Mouse (Mus musculus) heart, postnatal 0 days (tissue): ENCODE data around the gene Rfk. TPM values are rescaled to one million over a fixed set of nuclear protein-coding genes. Genes with fewer than 3 reads are reported as not detected.

Experiments used
- ATAC-seq: fragments of 200-750 bp; cut with Nextera tagmentation; 2 replicates; pipeline ENCODE4 v1.8.0; 2017; ENCODE audit warnings: low read depth, moderate number of reproducible peaks, moderate library complexity; ENCODE audit not compliant: insufficient read depth
- DNase-seq: peaks from one replicate; pipeline ENCODE4 v3.0.0-alpha.2; 2016; ENCODE audit warnings: low spot score
- H3K27ac ChIP-seq: fragments of 300-500 bp; sonication (generic); 2 replicates; pipeline ENCODE4 v1.5.1; 2014; ENCODE audit warnings: low read depth, mild to moderate bottlenecking
- H3K27me3 ChIP-seq: fragments of 300-500 bp; sonication (generic); 2 replicates; pipeline ENCODE4 v1.6.1; 2014; ENCODE audit warnings: low read length, mixed read lengths; ENCODE audit not compliant: control insufficient read depth, insufficient read depth
- H3K36me3 ChIP-seq: fragments of 300-500 bp; sonication (generic); replicated peaks from 2 replicates; pipeline ENCODE4 v1.6.1; 2014; ENCODE audit warnings: low read length, mixed read lengths; ENCODE audit not compliant: control insufficient read depth, insufficient read depth
- H3K4me1 ChIP-seq: fragments of 300-500 bp; sonication (generic); 2 replicates; pipeline ENCODE4 v1.6.1; 2014; ENCODE audit warnings: antibody characterized with exemption; ENCODE audit not compliant: control insufficient read depth, insufficient read depth
- H3K4me2 ChIP-seq: fragments of 300-500 bp; sonication (generic); 2 replicates; pipeline ENCODE4 v1.6.1; 2014; ENCODE audit warnings: low read depth, mild to moderate bottlenecking, low read length, moderate library complexity
- H3K4me3 ChIP-seq: fragments of 300-500 bp; sonication (generic); 2 replicates; pipeline ENCODE4 v1.5.1; 2014; ENCODE audit warnings: low read depth, low read length
- H3K9ac ChIP-seq: fragments of 300-500 bp; sonication (generic); replicated peaks from 2 replicates; pipeline ENCODE4 v1.6.1; 2014; ENCODE audit warnings: low read depth, low read length, mixed read lengths
- H3K9me3 ChIP-seq: fragments of 300-500 bp; sonication (generic); replicated peaks from 2 replicates; pipeline ENCODE4 v1.6.1; 2016; ENCODE audit warnings: low read length; ENCODE audit not compliant: control insufficient read depth
- CTCF ChIP-seq: IDR thresholded peaks from 2 replicates; pipeline ENCODE4 v1.5.1; 2016; ENCODE audit warnings: antibody characterized with exemption, control low read depth, low read depth
- EP300 ChIP-seq: IDR thresholded peaks from 2 replicates; pipeline ENCODE4 v1.6.1; 2016; ENCODE audit warnings: antibody characterized with exemption, low read depth
- WGBS: fragments of 180-500 bp; shearing (Covaris S2); extraction: QIAGEN DNeasy Blood & Tissue Kit; methylation state at CpG from one replicate; pipeline ENCODE4 v1.1.7; 2014; 5-methylcytosine and 5-hydroxymethylcytosine counted together
- polyA plus RNA-seq: library from polyadenylated mRNA; unstranded; fragments of >200 nt; fragmentation: Nextera tagmentation; extraction: Ambion mirVana; gene quantifications from 2 replicates; pipeline ENCODE4 v1.2.1, GENCODE M21; 2015
- total RNA-seq: library from RNA; depleted of rRNA; stranded (reverse); fragments of >200 nt; gene quantifications from 2 replicates; pipeline ENCODE4 v1.2.3, GENCODE M21; 2014; ENCODE audit warnings: low replicate concordance

Gene Rfk
- total and polyA plus RNA-seq, 2 experiments from 2014 or later, result 51.0 to 66.2 TPM

DNA sequence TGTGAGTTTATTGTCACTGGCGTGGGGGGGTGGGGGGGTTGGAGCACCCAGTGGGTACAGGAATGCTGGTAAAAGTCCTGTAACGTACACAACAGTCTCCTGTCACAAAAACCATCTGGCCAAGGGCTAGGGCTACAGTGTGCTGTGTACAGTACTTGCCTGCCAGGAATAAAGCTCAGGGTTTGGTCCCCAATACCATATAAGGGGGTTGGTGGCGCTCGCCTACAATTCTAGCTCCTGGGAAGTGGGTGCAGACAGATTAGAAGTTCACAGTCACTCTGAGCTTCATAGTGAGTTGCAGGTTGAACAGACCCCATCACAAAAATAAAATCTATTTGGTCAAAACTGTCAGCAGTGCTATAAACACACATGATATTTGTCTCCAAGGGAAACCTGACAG, 39.5 kb upstream of the Rfk start:
- Histone ChIP-seq H3K9ac (no peak overlapping the region), H3K27me3 (0 out of 2 replicates have a peak, but pooled peaks cover 3% of the 10 kb centered on the region), H3K36me3 (no peaks in the 10 kb centered on the region), H3K27ac (0 out of 2 replicates have a peak overlapping the region, but pooled peaks have one; percentile 17), H3K4me1 (peaks cover 27% of the 10 kb centered on the region), H3K4me2 (0 out of 2 replicates have a peak overlapping the region, but pooled peaks have one; percentile 93), H3K4me3 (no peak overlapping the region), H3K9me3 (no peaks in the 10 kb centered on the region)
- TF ChIP-seq CTCF, result no peak
- no peak for TF ChIP-seq EP300
- 57% methylated on average over 4 of the region's 4 CpGs for WGBS
- ATAC-seq (no peak), DNase-seq (no peak)

DNA sequence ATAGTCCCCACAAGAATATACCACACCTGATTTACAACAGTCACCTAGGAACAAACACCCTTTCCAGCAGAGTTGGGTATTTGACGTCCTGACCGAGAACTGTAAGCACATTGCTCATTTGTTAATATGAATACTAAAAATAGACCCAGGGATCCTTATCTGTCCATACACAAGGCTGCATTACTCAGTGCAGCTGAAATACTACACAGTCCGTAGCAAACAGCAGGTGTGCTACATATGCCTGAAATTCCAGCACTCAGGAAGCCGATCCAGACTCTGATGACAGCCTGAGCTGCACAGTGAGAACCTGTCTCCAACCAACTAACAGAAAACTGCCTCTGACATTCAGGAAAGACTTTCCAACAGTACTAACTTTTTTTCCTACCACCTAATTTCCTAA, 39.0 kb upstream of the Rfk start:
- WGBS, result 10% methylated on average over 4 of the region's 4 CpGs
- ATAC-seq (peak; percentile 40; the same call in 1 of the 2 replicates), DNase-seq (no peak)
- H3K9ac ChIP-seq, result no peak overlapping the region
- H3K36me3 ChIP-seq, result no peaks in the 10 kb centered on the region
- H3K27me3 ChIP-seq, result 0 out of 2 replicates have a peak, but pooled peaks cover 3% of the 10 kb centered on the region
- peak overlapping the region; percentile 59; the same call in 1 of the 2 replicates for H3K4me3 ChIP-seq
- H3K4me1 ChIP-seq, result peaks cover 27% of the 10 kb centered on the region
- TF ChIP-seq EP300 (no peak), CTCF (no peak)
- H3K4me2 ChIP-seq, result peak overlapping the region; percentile 93
- H3K27ac ChIP-seq, result 0 out of 2 replicates have a peak overlapping the region, but pooled peaks have one; percentile 17
- H3K9me3 ChIP-seq, result no peaks in the 10 kb centered on the region

DNA sequence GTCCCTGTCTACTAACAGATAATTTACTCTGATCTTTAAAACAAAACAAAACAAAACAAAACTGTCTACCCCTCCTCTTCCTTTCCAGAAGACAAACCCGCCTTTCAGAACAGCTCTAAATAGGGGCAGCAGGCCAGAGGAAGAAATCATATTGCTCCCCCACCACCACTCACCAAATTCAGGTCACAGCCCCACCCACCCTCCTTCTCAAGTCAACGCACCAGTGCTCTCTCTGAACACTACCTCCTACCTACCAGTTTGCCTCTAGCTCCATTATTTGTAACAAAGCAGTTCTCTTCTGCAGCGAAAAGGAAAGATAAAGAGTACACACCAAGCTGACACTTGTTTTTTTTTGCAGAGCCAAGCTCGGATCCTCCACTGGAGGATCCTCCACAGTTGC, 38.5 kb upstream of the Rfk start:
- Histone ChIP-seq H3K4me3 (peak overlapping the region; percentile 59; the same call in 1 of the 2 replicates), H3K9ac (no peak overlapping the region), H3K27ac (no peak overlapping the region), H3K4me1 (peaks cover 25% of the 10 kb centered on the region), H3K4me2 (peak overlapping the region; percentile 93), H3K9me3 (no peaks in the 10 kb centered on the region), H3K27me3 (0 out of 2 replicates have a peak, but pooled peaks cover 3% of the 10 kb centered on the region), H3K36me3 (no peaks in the 10 kb centered on the region)
- 22% methylated on average over 4 of the region's 4 CpGs for WGBS
- no peak for DNase-seq
- no peak for TF ChIP-seq EP300
- TF ChIP-seq CTCF, result no peak
- ATAC-seq, result no peak

DNA sequence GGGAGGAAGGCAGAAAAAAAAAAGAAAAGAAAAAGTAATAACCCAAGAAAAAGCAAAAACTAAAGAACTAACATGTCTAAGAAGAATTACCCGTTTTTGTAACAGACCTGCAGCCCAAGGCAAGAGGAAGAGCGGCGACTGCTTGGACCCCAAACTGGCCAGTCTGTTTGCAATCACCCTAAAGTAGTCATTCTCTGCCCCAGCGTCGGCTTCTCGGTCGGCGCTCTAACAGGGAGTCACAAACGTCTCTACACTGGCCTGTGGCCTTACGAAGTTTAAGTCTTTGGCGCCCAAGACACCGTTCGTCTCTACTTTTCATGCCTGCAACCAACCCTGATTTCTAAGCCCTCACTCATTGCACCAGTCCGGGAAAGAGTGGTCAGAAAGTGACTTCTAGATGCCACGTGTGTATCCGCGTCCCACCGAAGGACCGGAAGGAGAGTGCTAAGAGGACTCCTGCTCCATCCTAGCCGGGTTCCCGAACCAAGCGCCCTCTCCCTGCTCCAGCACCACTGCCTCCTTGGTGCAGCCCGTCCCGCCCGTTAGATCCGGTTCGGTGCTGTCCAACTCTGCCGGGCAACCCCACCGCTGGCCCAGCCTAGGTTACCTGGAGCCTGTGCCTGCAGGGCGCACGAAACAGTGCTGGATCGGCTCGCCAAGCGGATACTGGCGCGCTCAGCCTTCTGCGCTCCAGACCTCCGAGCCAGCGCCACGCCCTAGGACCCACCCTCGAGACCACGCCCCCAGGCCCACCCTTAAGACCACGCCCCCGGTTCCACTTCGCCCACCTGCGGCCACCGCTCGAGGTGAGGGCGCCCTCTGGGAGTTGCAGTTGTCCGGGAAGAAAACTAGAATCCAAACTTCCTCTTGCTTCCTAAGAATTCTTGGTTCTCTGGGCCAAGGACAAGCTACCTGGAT, 37.6 kb upstream of the Rfk start:
- 2% methylated on average over 50 of the region's 50 CpGs for WGBS
- Histone ChIP-seq H3K36me3 (no peaks in the 10 kb centered on the region), H3K4me1 (peaks cover 22% of the 10 kb centered on the region), H3K27ac (peak overlapping the region; percentile 41; the same call in 1 of the 2 replicates), H3K27me3 (0 out of 2 replicates have a peak, but pooled peaks cover 3% of the 10 kb centered on the region), H3K9me3 (no peaks in the 10 kb centered on the region), H3K4me3 (peak overlapping the region; percentile 59), H3K4me2 (peak overlapping the region; percentile 93), H3K9ac (peak overlapping the region; percentile 21; the same call in 1 of the 2 replicates)
- DNase-seq (peak; percentile 60), ATAC-seq (peak; percentile 92)
- TF ChIP-seq EP300 (no peak), CTCF (peak; percentile 54)

DNA sequence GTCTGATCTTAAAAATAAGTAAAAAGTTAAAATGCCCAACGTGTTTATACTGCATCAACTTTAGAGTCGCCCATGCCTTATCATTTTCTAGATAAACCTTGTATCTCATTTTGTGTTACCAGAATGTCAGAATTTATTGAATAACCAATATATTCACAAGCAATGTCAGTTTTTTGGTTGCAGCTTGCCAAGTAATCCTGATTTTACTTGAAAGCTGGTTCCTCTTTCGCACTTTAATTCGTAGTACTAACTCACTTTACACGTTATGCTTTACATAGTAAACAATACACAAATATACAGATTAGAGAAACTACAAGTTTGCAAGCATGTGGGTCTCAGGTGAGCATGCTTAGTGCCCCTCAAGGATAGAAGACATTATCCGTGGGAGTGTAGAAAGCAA, 36.9 kb upstream of the Rfk start:
- H3K4me3 ChIP-seq, result peak overlapping the region; percentile 59
- H3K36me3 ChIP-seq, result no peaks in the 10 kb centered on the region
- H3K9me3 ChIP-seq, result no peaks in the 10 kb centered on the region
- ATAC-seq (no peak), DNase-seq (no peak)
- H3K9ac ChIP-seq, result no peak overlapping the region
- H3K4me1 ChIP-seq, result peaks cover 22% of the 10 kb centered on the region
- WGBS, result 65% methylated on average over 6 of the region's 6 CpGs
- H3K27me3 ChIP-seq, result 0 out of 2 replicates have a peak, but pooled peaks cover 3% of the 10 kb centered on the region
- no peak overlapping the region for H3K27ac ChIP-seq
- peak overlapping the region; percentile 93 for H3K4me2 ChIP-seq
- TF ChIP-seq EP300, result no peak
- TF ChIP-seq CTCF, result no peak
